Mouse (Mus musculus) testis, adult 2 months (tissue): ENCODE data around the gene C130026I21Rik.
"Not testable (repeated sequence)": the region's sequence is repeated elsewhere in the genome, so short reads cannot be mapped to it uniquely, and the experiment has no call there.

Experiments used
- CTCF ChIP-seq: fragments of 200-500 bp; IDR thresholded peaks from 2 replicates; pipeline ENCODE4 v1.5.1; 2012; ENCODE audit warnings: low read depth, mild to moderate bottlenecking, inconsistent platforms, low read length, moderate library complexity; ENCODE audit not compliant: control insufficient read depth, insufficient read depth, insufficient replicate concordance
- POLR2A ChIP-seq: fragments of 200-500 bp; IDR thresholded peaks from 2 replicates; pipeline ENCODE4 v1.6.1; 2012; ENCODE audit warnings: low read depth, mild to moderate bottlenecking, inconsistent platforms, low read length, moderate library complexity; ENCODE audit not compliant: control insufficient read depth

DNA sequence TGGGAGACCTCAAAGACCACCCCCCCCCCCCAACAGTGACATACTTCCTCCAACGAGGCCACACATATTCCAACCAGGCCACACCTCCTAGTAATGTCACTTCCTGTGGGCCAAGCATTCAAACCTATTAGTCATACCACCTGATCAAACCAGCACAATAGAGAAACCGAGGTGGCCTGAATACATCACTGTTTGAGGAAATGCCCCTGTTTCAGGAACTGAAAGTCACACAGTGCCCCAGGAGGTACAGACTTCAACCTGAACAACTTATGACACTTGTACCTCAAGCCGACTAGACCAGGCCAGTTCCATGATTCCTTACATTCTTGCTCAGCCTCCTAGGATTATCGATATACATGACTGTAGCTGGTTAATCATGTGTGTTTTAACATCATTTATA is 312.7 kb downstream of the C130026I21Rik start:
- TF ChIP-seq POLR2A, CTCF: not testable (repeated sequence)
